Mouse (Mus musculus): ENCODE results near the gene Chrna3. TPM values are rescaled to one million over a fixed set of nuclear protein-coding genes. Genes with fewer than 3 reads are reported as not detected.

Gene Chrna3
- total RNA-seq, 1 experiment = 0.04 TPM

GRCm38 (mm10) chr9:55023326-55023725 is 3.0 kb downstream of the Chrna3 start:
- Histone ChIP-seq H3K9ac (ENCODE audit: insufficient read depth, low read depth, low read length, poor library complexity, severe bottlenecking) (no peak overlapping the region), H3K4me3 (ENCODE audit: insufficient read depth in 1 of 2, low read depth in 1 of 2, low read length in 2 of 2, poor library complexity in 1 of 2, severe bottlenecking in 1 of 2) (no peak overlapping the region), H3K4me1 (ENCODE audit: control insufficient read depth in 2 of 2, insufficient read depth in 2 of 2, low read length in 2 of 2, poor library complexity in 1 of 2) (peaks cover 0 to 2% of the 10 kb centered on the region in 2 experiments; a peak in 1 of 4 replicates), H3K36me3 (ENCODE audit: control insufficient read depth, insufficient read depth, low read length, poor library complexity, severe bottlenecking) (no peaks in the 10 kb centered on the region), H3K27ac (ENCODE audit: insufficient read depth, low read depth, low read length, poor library complexity, severe bottlenecking) (no peak overlapping the region), H3K9me3 (ENCODE audit: control insufficient read depth, insufficient read depth, low read depth, low read length) (no peaks in the 10 kb centered on the region)
- no peak for DNase-seq (ENCODE audit: low read depth, low spot score)
- in situ Hi-C loops (cut with MboI; ENCODE audit: low sequenced_read_pairs in 2 of 2, unreplicated experiment in 2 of 2) = no loop called here
- TF ChIP-seq CHD2 (IDR thresholded peaks at IDR 0.05; ENCODE audit: low read depth, low read length) (no peak), ZC3H11A (IDR thresholded peaks at IDR 0.05; ENCODE audit: borderline replicate concordance, low read depth, low read length) (no peak), ZNF384 (IDR thresholded peaks at IDR 0.05; ENCODE audit: low read depth, low read length) (no peak), MAFK (IDR thresholded peaks at IDR 0.05; ENCODE audit: insufficient read depth, low read depth, low read length) (no peak), HCFC1 (IDR thresholded peaks at IDR 0.05; ENCODE audit: borderline replicate concordance, insufficient read depth, low read length) (no peak)

GRCm38 (mm10) chr9:55016926-55017325 is 9.4 kb downstream of the Chrna3 start:
- no peaks in the 10 kb centered on the region for H3K9me3 ChIP-seq (ENCODE audit: control insufficient read depth, insufficient read depth, low read depth, low read length)
- H3K4me1 ChIP-seq (ENCODE audit: control insufficient read depth in 2 of 2, insufficient read depth in 2 of 2, low read length in 2 of 2, poor library complexity in 1 of 2) = no peaks in the 10 kb centered on the region
- H3K27ac ChIP-seq (ENCODE audit: insufficient read depth, low read depth, low read length, poor library complexity, severe bottlenecking) = no peak overlapping the region
- H3K9ac ChIP-seq (ENCODE audit: insufficient read depth, low read depth, low read length, poor library complexity, severe bottlenecking) = no peak overlapping the region
- no peak for TF ChIP-seq ZNF384 (IDR thresholded peaks at IDR 0.05; ENCODE audit: low read depth, low read length)
- no peak for TF ChIP-seq ZC3H11A (IDR thresholded peaks at IDR 0.05; ENCODE audit: borderline replicate concordance, low read depth, low read length)
- no peak for TF ChIP-seq MAFK (IDR thresholded peaks at IDR 0.05; ENCODE audit: insufficient read depth, low read depth, low read length)
- no peak for TF ChIP-seq CHD2 (IDR thresholded peaks at IDR 0.05; ENCODE audit: low read depth, low read length)
- TF ChIP-seq HCFC1 (IDR thresholded peaks at IDR 0.05; ENCODE audit: borderline replicate concordance, insufficient read depth, low read length) = no peak
- DNase-seq (ENCODE audit: low read depth, low spot score) = no peak
- in situ Hi-C loops (cut with MboI; ENCODE audit: low sequenced_read_pairs in 2 of 2, unreplicated experiment in 2 of 2) = no loop called here
- H3K4me3 ChIP-seq (ENCODE audit: insufficient read depth in 1 of 2, low read depth in 1 of 2, low read length in 2 of 2, poor library complexity in 1 of 2, severe bottlenecking in 1 of 2) = no peak overlapping the region
- H3K36me3 ChIP-seq (ENCODE audit: control insufficient read depth, insufficient read depth, low read length, poor library complexity, severe bottlenecking) = no peaks in the 10 kb centered on the region

- TF ChIP-seq CHD2 (IDR thresholded peaks at IDR 0.05; ENCODE audit: low read depth, low read length) (no peak), ZC3H11A (IDR thresholded peaks at IDR 0.05; ENCODE audit: borderline replicate concordance, low read depth, low read length) (no peak), ZNF384 (IDR thresholded peaks at IDR 0.05; ENCODE audit: low read depth, low read length) (no peak), HCFC1 (IDR thresholded peaks at IDR 0.05; ENCODE audit: borderline replicate concordance, insufficient read depth, low read length) (no peak), MAFK (IDR thresholded peaks at IDR 0.05; ENCODE audit: insufficient read depth, low read depth, low read length) (no peak)
- Histone ChIP-seq H3K4me3 (ENCODE audit: insufficient read depth in 1 of 2, low read depth in 1 of 2, low read length in 2 of 2, poor library complexity in 1 of 2, severe bottlenecking in 1 of 2) (no peak overlapping the region), H3K4me1 (ENCODE audit: control insufficient read depth in 2 of 2, insufficient read depth in 2 of 2, low read length in 2 of 2, poor library complexity in 1 of 2) (no peaks in the 10 kb centered on the region), H3K27ac (ENCODE audit: insufficient read depth, low read depth, low read length, poor library complexity, severe bottlenecking) (no peak overlapping the region), H3K9me3 (ENCODE audit: control insufficient read depth, insufficient read depth, low read depth, low read length) (no peaks in the 10 kb centered on the region), H3K9ac (ENCODE audit: insufficient read depth, low read depth, low read length, poor library complexity, severe bottlenecking) (no peak overlapping the region), H3K36me3 (ENCODE audit: control insufficient read depth, insufficient read depth, low read length, poor library complexity, severe bottlenecking) (no peaks in the 10 kb centered on the region)
- no peak for DNase-seq (ENCODE audit: low read depth, low spot score)
- in situ Hi-C loops (cut with MboI; ENCODE audit: low sequenced_read_pairs in 2 of 2, unreplicated experiment in 2 of 2) = no loop called here
Observed at GRCm38 (mm10) chr9:55010588-55011350, 15.6 kb downstream of the Chrna3 start.

- in situ Hi-C loops (cut with MboI; ENCODE audit: low sequenced_read_pairs in 2 of 2, unreplicated experiment in 2 of 2) = no loop called here
- no peak overlapping the region for H3K4me3 ChIP-seq (ENCODE audit: insufficient read depth in 1 of 2, low read depth in 1 of 2, low read length in 2 of 2, poor library complexity in 1 of 2, severe bottlenecking in 1 of 2)
- H3K4me1 ChIP-seq (ENCODE audit: control insufficient read depth in 2 of 2, insufficient read depth in 2 of 2, low read length in 2 of 2, poor library complexity in 1 of 2) = no peaks in the 10 kb centered on the region
- H3K9me3 ChIP-seq (ENCODE audit: control insufficient read depth, insufficient read depth, low read depth, low read length) = no peaks in the 10 kb centered on the region
- TF ChIP-seq MAFK (IDR thresholded peaks at IDR 0.05; ENCODE audit: insufficient read depth, low read depth, low read length) (no peak), HCFC1 (IDR thresholded peaks at IDR 0.05; ENCODE audit: borderline replicate concordance, insufficient read depth, low read length) (no peak), ZNF384 (IDR thresholded peaks at IDR 0.05; ENCODE audit: low read depth, low read length) (no peak), ZC3H11A (IDR thresholded peaks at IDR 0.05; ENCODE audit: borderline replicate concordance, low read depth, low read length) (no peak), CHD2 (IDR thresholded peaks at IDR 0.05; ENCODE audit: low read depth, low read length) (no peak)
- no peaks in the 10 kb centered on the region for H3K36me3 ChIP-seq (ENCODE audit: control insufficient read depth, insufficient read depth, low read length, poor library complexity, severe bottlenecking)
- no peak overlapping the region for H3K27ac ChIP-seq (ENCODE audit: insufficient read depth, low read depth, low read length, poor library complexity, severe bottlenecking)
- DNase-seq (ENCODE audit: low read depth, low spot score) = no peak
- H3K9ac ChIP-seq (ENCODE audit: insufficient read depth, low read depth, low read length, poor library complexity, severe bottlenecking) = no peak overlapping the region
Observed at GRCm38 (mm10) chr9:55009692-55010091, 16.7 kb downstream of the Chrna3 start.

Data from ES-E14 (cell line).